Mouse (Mus musculus) gastrocnemius, postnatal 14 days (tissue): ENCODE measurements at regions not wholly inside any gene's neighbourhood (a gene's known extent, or its start where the extent isn't known, plus 50 kb on each side); places are given as distances from the start of the nearest gene placed in this dataset.

ENCODE experiments used
- DNase-seq: peaks from one replicate; pipeline ENCODE4 v3.0.0; 2021; ENCODE audit warnings: mixed read lengths
- intact Hi-C: fragments of 180-260 bp; cut with DNase I; formaldehyde crosslinking; loops from one replicate; pipeline ENCODE4 v1.15.1; 2025; ENCODE audit warnings: low total_unique reads

DNA sequence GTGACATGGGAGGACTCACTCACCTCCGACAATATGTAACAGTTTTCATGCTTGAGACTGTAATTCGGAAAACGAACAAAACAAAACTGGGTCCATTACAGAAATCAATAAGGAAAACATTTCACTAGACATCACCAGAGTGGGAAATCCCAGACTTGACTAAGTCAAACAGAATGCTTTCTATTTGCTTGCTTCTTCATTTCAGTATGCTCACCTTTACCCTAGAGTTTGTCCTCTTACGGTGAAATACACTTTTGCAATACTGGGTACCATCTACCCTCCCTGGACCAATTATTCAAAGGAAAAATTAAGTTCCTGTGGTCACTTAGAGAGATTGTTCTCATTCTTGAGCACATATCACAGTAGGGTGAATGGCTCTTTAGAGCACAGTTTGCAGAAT is 613.4 kb upstream of the 4930412O13Rik start:
- no peak for DNase-seq
- intact Hi-C loops = no loop called here

DNA sequence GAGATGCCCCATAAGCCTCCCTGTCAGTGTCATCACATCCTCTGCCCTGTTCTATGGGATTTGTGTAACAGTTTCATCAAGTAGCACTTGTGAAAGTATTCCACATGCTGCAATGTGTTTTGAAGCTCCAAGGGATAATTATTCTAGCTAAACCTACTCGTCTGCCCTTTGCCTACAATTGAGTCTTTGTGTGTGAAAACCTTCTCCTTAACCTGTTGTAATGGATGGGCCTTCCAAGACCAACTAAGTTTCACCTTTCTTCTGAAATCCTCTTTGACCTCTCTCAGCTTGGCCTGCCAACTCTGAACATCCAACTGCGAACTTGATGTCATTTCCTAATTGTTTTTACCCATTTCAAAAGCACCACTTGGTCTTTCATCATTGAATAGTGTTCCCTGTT is 597.6 kb upstream of the 4930412O13Rik start:
- intact Hi-C loops = no loop called here
- no peak for DNase-seq

DNA sequence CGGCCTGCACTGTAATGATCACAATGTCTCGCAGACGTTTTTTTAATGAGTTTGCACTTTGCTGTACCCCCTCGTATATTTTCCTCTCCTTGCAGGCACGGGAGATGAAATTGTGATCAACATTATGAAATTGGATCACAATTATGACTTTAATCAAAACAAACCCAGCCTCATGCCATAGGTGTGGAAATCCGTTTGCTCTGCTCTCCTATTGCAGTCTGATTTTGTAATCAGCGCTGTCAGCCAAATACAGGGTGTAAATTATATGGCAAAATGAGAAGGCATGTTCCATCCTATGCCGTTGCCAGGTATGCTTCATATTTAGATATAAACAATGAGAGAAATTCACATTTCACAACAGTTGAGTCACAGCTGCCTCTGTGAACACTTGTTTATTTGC is 595.3 kb upstream of the 4930412O13Rik start:
- intact Hi-C loops = no loop called here
- DNase-seq = no peak

DNA sequence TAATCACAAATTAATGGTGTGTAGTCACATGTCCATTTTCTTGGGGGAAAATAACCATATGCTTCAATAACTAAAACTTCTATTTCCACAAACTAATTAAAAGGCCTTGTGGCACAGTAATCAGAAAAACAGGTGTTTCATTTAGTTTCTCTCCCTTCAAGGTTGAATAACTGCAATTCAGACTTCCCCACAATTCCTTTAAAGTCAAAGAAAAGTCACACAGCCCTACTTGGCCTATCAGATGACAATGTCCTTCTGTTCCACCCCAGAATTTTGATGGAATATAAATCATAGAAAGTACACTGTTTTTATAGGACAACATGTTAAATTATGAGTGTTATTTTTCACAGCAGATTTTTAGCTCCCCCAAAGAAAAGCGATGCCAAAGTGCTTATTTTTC is 594.0 kb upstream of the 4930412O13Rik start:
- no peak for DNase-seq
- intact Hi-C loops = no loop called here

DNA sequence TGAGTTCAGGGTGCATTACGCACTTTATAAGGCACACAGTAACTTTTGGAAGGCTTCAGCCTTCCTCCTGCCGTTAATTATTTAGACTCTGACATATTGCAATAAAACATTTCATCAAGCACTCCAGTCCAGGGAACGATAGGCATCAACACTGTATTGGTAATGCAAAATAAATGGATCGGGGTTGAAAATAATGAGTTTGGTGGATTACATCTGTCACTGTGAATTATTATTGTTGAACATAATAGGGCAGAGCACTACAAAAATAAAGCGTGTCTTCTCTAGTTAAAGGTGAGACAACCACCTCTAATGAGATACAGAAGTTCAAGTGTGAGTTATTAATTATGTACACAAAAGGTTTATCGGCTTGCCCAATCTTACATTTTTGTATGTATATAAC is 593.4 kb upstream of the 4930412O13Rik start:
- no peak for DNase-seq
- intact Hi-C loops = no loop called here

DNA sequence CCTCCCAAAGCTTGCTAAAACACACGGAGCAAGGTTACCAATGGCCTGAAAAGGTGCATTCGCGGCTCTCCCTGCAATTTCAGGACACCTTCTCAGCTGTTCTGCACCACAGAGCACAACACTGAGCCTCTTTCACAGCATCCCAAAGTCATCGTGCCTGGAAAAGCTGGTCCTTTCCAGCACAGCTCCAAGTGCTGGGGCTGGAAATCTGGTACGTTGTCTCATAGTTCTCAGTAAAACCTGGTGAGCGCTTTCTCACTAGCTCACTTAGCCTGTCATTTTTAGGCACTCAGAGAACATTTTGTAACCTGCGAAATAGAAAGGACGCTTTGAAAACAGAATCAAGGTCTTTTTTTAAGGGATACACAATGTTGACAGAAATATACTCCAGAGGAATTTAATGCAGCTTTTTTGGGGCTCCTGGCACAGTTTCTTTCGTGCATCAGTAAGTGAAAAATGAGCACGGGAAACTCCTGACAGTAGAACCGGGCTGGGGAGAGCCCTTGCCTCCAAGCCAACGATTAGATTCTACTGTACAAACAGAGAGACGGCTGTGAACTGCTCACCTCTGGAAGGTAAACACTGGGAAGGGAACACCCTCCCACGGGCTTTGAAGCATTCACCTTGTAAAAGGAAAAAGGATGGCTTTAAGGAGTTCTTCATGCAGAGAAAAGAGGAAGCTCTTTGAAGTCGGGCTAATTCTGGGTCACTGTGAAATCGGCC is 549.3 kb upstream of the 4930412O13Rik start:
- intact Hi-C loops = no loop called here

DNA sequence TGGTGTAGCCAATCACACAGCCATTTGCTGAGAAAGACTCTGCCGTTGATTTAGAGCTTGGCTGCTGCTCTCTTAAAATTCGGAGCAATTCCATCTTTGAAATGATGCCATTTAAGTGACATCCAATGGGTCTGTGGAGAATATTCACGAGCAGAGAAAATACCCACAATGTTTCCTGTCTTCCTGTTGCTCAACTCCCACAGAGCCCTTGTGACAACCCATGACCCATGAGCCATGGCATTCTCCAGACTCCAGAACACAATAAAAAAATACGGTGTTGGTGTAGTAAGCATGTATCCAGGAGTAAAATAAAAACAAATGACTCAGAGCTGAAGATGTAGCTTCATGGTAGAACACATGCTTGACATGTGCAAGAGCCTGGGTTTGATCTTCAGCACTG is 532.1 kb upstream of the 4930412O13Rik start:
- intact Hi-C loops = no loop called here
- DNase-seq = no peak

More for the DNA sequence above, 549.3 kb upstream of the 4930412O13Rik start:
- no peak for DNase-seq

DNA sequence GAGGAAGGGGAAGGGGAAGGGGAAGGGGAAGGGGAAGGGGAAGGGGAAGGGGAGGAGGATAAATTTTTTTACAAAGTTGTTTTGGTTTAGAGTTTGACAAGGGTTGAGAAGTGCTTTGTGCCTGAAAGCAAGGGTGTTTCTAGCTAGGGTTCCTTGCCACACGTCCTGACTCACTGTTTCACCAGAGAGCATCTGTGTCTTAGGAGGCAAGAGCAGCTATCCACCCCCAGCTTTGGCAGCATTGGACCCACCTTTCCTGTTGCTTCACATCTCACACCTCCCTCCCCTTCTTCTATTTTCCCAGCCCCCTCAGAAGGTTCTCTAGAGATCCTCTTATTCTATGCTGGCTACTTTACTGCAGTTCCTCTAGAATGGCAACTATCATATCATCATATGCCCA is 531.1 kb upstream of the 4930412O13Rik start:
- intact Hi-C loops = no loop called here
- DNase-seq = no peak

DNA sequence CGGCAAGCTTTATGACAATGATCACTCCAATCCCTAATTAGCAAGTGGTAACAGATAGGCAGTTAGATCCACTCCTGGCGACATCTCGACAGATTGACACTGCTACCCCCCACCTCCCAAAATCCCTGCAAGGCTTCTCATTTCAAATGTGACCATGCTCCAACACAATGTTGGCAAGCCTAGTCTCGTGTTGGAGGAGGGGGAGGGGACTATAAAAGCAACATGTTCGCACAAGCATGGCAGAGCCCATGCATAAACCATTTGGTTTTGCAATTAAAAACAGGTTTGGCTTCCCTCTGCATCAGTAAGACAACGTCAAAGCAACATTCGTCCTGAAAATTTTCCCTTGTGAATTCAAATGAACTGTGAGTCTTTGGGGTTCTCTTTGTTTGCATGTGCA is 528.9 kb upstream of the 4930412O13Rik start:
- no peak for DNase-seq
- intact Hi-C loops = no loop called here

DNA sequence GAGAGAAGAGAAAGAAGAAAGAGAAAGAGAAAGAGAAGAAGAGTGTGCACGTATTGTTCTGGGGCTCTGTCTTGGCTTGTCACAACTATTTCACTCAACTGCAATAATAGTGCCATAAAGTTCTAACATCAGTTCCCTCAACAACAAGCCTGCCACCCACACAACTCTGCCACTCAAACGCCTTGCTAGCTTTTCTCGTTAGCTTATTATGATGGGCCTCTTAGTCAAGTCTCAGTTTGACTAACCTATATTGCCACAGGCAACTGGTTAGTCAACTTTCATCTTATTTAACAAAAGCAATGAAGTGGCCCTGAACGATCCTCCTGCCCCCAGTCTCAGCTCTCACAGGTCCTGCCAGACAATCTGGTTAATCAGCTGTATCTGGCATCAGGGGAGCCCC is 521.0 kb upstream of the 4930412O13Rik start:
- DNase-seq = no peak
- intact Hi-C loops = no loop called here

DNA sequence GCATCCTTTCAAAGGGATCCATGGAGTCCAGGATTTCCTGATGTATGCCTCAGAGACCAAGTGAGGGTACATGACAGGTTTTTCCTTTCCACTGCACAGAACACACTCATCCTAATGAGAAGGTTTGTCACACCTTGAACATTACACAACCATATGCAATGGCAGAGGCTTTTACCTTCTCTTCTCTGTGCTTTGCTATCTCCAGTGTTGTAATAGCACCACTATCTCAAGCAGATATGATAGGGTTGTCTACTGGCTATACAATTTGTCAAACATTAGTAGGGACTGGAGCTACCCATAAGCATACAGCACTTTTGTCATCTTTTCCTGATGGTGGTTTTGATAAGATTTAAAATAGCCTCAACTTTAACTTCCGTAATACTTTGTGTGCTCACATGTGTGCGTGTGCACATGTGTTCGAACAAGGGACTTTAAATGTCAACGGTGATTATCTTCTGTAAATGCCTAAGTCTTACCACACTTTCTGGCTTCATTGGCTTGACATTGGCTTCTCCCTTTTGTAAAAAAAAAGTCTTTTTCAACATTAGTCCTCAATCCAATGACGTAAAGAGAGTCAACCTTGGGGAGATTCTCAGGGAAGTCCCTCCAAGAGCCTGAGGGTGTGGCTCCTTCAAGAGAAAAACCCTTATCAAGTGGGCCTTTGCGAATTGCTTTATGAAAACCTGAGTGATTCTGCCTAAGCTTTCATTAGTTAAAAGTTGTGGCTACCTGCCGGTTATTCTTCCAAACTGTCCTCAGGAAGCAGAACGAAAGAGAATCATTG is 513.1 kb upstream of the 4930412O13Rik start:
- intact Hi-C loops = no loop called here

DNA sequence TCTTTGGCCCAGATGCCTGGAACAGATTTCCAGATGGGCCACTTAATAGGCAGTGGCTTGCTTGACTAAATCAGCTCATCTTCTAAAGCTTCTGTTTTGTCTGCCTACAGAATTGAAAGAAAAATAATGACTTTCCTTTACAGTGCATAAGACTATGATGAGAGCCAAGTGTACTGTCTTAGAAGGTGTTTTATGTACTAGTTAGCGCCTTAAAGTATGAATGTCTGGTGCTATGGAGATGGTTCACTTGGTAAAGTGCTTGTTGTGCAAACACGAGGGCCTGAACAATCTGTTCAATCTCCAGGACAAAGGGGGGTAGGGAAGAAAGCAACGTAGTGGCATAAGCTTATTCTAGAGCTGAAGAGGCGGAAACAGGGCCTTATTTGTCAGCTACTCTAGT is 511.5 kb upstream of the 4930412O13Rik start:
- DNase-seq = no peak
- intact Hi-C loops = no loop called here

More for the DNA sequence above, 513.1 kb upstream of the 4930412O13Rik start:
- no peak for DNase-seq

DNA sequence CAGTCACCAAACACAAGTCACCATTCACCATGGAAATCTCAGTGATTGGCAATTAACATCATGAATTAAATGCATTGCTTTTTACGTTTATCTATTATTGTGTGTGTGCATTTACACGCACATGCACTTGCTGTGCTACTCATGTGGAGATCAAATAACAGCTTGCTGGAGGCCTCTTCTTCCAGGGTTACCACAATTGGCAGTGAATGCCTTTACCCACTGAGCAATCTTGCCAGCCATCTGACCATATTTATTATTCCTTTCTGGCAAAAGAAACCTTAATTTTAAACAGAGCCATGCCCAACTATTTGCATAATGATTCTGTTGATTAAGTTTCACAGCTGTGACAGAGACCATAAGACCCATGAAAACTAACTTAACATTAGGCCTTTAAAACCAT is 494.5 kb upstream of the 4930412O13Rik start:
- no peak for DNase-seq
- intact Hi-C loops = no loop called here

DNA sequence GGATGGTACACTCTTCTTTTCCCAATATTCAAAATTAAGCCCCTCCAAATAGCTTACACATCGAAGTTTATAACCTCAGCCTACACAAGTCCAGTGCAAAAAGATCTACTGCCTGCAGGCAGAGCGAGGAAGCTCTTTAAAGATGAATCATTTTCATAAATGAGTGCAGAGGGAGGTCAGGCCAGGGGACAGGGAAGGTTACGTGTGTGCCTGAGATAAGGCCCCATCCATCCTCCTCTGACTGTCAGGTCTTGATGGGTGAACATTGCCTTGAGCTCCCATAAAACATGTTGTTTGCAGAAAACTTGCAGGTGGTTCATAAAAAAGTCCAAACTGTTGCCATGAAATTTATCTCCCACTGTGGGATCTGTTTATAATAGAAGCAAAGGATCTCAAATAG is 493.0 kb upstream of the 4930412O13Rik start:
- intact Hi-C loops = no loop called here
- DNase-seq = no peak

DNA sequence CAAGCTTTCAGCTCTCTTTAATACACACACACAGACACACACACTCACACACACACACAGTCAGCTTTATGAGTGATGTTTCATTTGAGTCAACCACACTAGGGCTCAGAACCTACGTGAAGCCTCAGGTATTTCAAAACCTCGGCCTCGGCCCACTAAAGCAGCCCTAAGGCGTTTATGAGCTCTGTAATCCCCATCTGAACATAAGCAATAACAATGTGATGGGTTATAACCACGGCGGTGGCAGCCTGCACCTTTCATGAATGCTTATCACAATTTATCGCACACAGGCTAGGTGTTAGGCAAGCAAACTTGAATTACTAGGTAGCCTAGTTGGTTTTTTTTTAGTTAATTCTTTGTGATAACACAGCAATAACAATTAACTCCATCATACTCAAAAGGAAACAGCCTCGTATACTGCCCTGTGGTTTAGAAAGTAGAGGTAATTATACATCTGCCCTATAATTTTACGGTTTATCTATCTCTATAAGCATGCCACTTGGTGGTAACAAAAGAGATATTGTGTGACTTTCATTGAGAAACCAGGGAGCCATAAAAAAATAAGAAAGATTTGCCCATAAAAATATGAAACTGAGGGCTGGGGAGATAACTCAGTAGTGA is 485.6 kb upstream of the 4930412O13Rik start:
- intact Hi-C loops = no loop called here
- DNase-seq = no peak

DNA sequence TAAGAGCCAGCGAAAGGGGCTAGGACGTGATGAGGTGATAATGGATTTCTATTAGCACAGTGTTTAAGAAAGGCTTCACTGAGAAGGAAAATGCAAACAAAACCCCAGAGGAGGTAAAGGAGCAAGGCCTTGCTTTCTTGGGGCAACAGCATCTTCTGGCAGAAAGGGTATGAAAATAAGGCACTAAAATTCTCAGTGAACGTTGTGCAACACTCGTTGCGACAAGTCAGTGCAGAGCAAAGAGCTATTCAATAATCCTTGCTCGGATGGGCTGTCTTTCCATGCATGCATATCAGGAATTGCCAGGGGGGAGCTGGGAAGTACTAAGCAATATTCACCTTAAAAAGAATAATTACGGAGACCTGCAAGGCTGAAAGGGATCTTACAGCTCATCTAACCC is 479.6 kb upstream of the 4930412O13Rik start:
- intact Hi-C loops = no loop called here
- no peak for DNase-seq

DNA sequence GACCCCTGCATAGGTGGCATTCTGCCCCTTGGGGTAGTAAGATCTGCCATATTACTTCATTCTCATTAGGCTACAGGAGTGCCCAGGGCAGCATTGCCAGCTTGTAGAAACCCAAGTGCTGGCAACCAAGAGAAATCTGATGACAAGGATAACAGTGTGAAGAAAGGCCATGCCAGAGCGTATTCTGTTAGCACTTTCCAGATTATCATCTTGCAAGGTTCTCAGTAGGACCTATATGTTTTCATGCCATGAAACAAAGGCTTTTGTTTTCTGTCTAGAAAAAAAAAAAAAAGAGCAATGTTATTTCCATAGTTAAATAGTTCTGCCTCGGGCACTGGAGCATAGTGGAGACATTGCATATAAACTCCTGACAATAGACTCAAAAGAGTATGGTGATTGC is 478.8 kb upstream of the 4930412O13Rik start:
- no peak for DNase-seq
- intact Hi-C loops = no loop called here

DNA sequence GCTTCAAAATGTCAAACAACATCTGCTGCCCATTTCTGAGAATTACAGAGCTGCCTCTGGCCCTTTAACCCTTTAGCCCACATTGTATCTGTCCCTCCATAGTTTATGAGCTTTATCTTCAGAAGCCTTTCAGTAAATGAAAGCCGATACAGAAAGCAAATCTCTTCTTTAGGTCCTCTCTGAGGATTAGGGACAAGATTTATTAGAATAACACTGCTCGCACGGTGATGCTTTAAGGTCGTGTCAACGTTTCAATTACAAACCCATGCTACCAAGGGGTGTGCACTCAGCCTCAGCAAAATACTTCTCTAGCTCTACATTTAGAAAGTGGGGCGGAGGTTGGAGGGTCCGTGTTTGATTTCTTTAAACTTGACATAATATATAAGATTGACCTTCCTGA is 472.0 kb upstream of the 4930412O13Rik start:
- intact Hi-C loops = no loop called here
- no peak for DNase-seq

DNA sequence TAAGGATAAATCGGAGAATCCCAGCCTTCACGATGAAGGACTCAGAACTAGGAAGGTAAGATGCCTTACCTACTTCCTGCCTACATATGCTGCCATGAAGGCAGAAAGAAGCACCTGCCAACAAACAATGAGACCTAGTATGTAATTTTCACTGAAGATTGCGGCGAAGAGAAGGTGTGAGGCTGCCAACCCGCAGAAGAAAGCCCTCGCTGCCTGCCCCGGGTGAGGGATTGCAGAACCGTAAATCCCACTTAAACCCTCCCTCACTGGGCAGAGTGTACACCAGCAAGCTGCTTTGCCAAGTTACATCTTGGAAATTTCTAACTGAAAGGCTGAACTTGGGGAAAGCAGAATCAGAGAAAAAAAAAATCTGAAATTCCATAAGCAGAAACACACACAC is 458.4 kb upstream of the 4930412O13Rik start:
- no peak for DNase-seq
- intact Hi-C loops = no loop called here

DNA sequence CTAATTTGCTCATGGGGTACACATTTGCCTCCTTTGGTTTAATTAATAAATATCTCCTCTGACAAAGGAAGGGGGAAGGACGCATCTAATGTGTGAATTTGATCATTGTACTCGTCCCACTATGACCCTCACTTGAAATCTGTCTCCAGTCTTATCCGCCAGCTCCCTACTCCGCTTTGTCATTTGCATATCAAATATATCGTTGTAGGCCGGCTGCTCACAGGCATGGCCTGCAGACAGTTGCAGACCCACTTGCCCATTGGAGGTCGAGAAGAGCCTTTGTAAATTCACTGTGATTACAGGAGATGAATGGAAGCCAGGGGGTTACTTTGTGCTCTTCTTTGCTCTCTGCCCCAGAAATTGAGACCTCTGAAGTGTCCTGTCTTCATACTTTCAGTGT is 457.5 kb upstream of the 4930412O13Rik start:
- intact Hi-C loops = no loop called here
- no peak for DNase-seq
